Mouse (Mus musculus) central nervous system, embryonic 14 days (tissue): ENCODE results near the gene Dock1. TPM values are rescaled to one million over a fixed set of nuclear protein-coding genes. Genes with fewer than 3 reads are reported as not detected.

Source experiments
- polyA plus RNA-seq: library from polyadenylated mRNA; depleted of rRNA; stranded (reverse); fragments of >200 nt; gene quantifications from 2 replicates; pipeline ENCODE4 v1.2.3, GENCODE M21; 2012; rRNA removed

Dock1 gene
- 10.9 and 14.7 TPM in 2 replicates for polyA plus RNA-seq

DNA sequence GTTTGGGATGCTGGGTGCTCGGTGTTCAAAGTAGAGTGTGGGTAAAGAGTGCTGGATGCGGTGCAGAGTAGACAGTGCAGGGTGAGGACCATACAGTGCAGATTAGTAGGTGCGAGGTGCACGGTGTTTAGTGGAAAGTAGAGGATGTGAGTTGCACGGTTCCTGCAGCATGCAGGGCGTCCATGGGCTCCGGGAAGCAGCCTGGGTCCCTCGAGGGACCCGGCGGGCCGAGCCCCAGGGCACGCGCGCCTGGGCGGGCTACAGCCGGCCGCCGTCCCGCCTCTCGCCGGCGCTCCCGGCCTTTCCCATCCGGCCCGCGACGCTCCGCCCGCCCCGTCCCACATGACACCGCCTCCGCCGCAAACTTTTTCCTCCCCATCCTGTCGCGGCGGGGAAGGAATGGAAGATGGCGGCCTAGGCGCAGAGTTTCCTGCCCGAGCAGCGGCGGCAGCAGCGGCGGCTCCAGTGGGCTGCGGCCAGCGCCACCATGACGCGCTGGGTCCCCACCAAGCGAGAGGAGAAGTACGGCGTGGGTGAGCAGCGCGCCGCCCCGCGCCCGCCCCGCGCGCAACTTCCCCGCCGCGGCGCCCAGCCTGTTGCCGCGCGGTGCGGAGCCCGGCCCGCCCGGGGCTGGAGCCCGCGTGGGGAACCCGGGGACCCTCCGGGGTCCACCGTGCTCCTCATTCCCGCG, at the start of gene Dock1:
Dock1 (plus strand) TSS at position 343 of the 691 bp plus-strand sequence.

DNA sequence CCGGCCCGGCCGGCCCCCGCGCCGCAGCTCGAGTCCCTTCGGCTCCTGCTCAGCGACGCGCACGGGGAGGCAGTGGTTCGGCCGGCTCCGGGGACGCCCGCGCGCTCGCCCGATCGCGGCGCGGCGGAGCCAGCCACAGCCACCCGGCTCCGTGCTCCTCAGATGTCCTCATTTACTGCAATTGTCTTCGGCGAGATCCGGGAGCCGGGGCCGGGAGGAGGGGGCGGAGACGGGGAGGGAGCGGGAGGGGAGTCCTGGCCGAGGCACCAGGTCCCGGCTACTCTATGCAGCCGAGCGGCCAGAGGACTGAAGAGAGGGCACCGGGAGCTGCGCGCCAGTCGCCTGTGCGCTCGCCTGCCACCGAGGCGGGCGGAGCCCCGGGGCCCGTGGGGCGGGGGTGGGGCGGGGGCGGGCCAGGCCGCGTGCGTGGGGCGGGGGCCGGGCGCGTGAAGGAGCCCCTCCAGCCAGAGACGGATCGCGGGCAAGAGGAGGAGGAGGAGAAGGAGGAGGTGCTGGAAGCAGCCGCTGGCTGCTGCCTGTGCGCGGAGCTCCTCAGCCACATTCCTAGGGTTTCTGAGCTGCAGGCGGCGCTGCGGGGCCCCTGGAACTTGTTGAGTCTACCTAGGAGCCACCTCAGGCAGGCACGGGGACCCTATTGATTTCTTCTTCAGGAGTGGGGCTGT, 267.6 kb downstream of the Dock1 start, which contains the start of gene Fam196a:
Fam196a (minus strand) TSS at position 504 of the 683 bp plus-strand sequence.

